Mouse (Mus musculus) liver, embryonic 12.5 days (tissue): ENCODE results near the gene Slc35g3. TPM values are rescaled to one million over a fixed set of nuclear protein-coding genes. Genes with fewer than 3 reads are reported as not detected.
"Not testable (repeated sequence)": the region's sequence is repeated elsewhere in the genome, so short reads cannot be mapped to it uniquely, and the experiment has no call there.

Source experiments
- ATAC-seq: fragments of 200-750 bp; cut with Nextera tagmentation; 2 replicates; pipeline ENCODE4 v1.8.0; 2017; ENCODE audit warnings: moderate number of reproducible peaks, mild to moderate bottlenecking, moderate library complexity
- H3K27ac ChIP-seq: fragments of 300-500 bp; sonication (generic); 2 replicates; pipeline ENCODE4 v1.5.1; 2016; ENCODE audit warnings: mild to moderate bottlenecking
- H3K27me3 ChIP-seq: fragments of 300-500 bp; sonication (generic); replicated peaks from 2 replicates; pipeline ENCODE4 v1.6.1; 2016; ENCODE audit warnings: mild to moderate bottlenecking, moderate library complexity
- H3K36me3 ChIP-seq: fragments of 300-500 bp; sonication (generic); 2 replicates; pipeline ENCODE4 v1.6.1; 2016; ENCODE audit warnings: mild to moderate bottlenecking, moderate library complexity
- H3K4me1 ChIP-seq: fragments of 300-500 bp; sonication (generic); 2 replicates; pipeline ENCODE4 v1.6.1; 2016
- H3K4me2 ChIP-seq: fragments of 300-500 bp; sonication (generic); 2 replicates; pipeline ENCODE4 v1.6.1; 2016; ENCODE audit warnings: mild to moderate bottlenecking, moderate library complexity
- H3K4me3 ChIP-seq: fragments of 300-500 bp; sonication (generic); 2 replicates; pipeline ENCODE4 v1.5.1; 2016; ENCODE audit warnings: mild to moderate bottlenecking, moderate library complexity
- H3K9ac ChIP-seq: fragments of 300-500 bp; sonication (generic); 2 replicates; pipeline ENCODE4 v1.6.1; 2016; ENCODE audit warnings: mild to moderate bottlenecking, moderate library complexity
- H3K9me3 ChIP-seq: fragments of 300-500 bp; sonication (generic); replicated peaks from 2 replicates; pipeline ENCODE4 v1.6.1; 2016; ENCODE audit warnings: mild to moderate bottlenecking, moderate library complexity
- WGBS: fragments of 180-500 bp; shearing (Covaris S2); methylation state at CpG from one replicate; pipeline ENCODE4 v1.1.7; 2016; ENCODE audit not compliant: insufficient replicate concordance; 5-methylcytosine and 5-hydroxymethylcytosine counted together
- polyA plus RNA-seq: library from polyadenylated mRNA; unstranded; fragments of >200 nt; fragmentation: Nextera tagmentation; extraction: Ambion mirVana; gene quantifications from 2 replicates; pipeline ENCODE4 v1.2.1, GENCODE M21; 2016

Slc35g3 gene
- polyA plus RNA-seq, 1 experiment from 2014 or later: not detected

DNA sequence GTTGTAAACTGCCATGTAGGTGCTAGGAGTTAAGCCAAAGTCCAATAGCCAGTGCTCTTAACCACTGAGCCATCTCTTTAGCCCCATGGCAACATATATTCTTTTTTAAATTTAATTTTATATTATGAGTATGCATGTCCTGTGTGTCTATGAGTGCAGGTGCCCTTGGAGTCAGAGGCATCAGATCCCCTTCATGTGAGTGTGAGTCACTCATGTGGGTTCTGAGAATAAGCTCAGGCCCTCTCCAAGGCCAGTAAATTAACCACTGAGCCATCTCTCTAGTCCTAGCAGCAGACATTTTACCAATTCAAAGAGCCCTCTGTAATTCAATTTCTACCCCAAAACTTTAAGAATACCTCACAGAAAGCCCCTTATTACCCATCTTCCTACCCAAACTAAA, 9.1 kb downstream of the Slc35g3 start:
- Histone ChIP-seq H3K9me3 (no peaks in the 10 kb centered on the region), H3K36me3 (peaks cover 40% of the 10 kb centered on the region), H3K4me1 (peaks cover 63% of the 10 kb centered on the region), H3K27me3 (no peaks in the 10 kb centered on the region), H3K4me3 (no peak overlapping the region), H3K9ac (peak overlapping the region; percentile 48; the same call in 1 of the 2 replicates), H3K4me2 (peak overlapping the region; percentile 46), H3K27ac (peak overlapping the region; percentile 36)
- no peak for ATAC-seq

DNA sequence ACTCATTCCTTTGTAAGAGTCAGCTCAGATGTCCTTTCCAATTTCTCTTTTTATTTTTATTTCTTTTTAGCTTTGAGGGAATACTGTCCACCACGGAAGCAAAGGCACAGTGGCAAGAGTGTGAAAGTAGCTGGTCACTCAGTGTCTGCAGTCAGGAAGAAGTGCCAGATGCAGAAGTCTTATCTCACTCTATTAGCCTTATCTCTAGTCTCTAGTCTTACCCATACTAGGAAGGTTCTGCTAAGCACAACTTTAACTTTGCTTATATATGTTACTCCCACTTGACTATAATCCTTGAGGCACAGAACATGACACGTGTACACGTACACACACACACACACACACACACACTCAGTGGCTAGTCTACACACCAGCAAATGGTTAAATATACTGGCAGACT, 10.1 kb downstream of the Slc35g3 start:
- ATAC-seq: peak; percentile 73
- Histone ChIP-seq H3K4me1 (peaks cover 55% of the 10 kb centered on the region), H3K9me3 (no peaks in the 10 kb centered on the region), H3K4me2 (peak overlapping the region; percentile 46), H3K9ac (no peak overlapping the region), H3K27me3 (no peaks in the 10 kb centered on the region), H3K4me3 (no peak overlapping the region), H3K27ac (peak overlapping the region; percentile 36; the same call in 1 of the 2 replicates), H3K36me3 (peaks cover 51% of the 10 kb centered on the region)
- WGBS: 21% methylated on average over 3 of the region's 3 CpGs

DNA sequence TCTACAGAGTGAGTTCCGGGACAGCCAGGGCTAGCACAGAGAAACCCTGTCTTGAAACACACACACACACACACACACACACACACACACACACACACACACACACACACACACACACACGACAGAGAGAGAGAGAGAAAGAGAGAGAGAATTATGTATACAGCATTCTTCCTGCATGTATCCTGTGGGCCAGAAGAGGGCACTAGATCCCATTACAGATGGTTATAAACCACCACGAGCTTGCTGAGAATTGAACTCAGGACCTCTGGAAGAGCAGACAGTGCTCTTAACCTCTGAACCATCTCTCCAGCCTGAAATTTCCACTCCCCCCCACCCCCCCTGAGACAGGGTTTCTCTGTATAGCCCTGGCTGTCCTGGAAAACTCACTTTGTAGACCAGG, 30.4 kb downstream of the Slc35g3 start:
- WGBS: 63% methylated on average over 2 of the region's 3 CpGs

DNA sequence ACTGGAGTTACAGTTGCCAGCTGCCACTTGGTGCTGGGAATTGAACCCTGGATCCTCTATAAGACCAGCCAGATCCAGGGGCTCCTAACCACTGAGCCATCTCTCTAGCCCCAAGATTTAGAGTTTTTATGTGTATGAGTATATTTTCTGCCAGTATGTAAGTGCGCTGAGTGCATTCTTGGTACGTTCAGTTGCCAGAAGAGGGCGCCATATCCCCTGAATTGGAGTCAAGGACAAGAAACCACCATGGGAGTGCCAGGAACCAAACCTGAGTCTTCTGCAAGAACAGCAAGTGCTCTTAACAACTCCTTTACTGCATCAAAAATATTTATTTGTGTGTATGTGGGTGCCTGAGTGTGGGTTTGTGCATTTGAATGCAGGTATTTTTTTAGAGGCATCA, 32.7 kb downstream of the Slc35g3 start:
- Histone ChIP-seq H3K4me3 (no peak overlapping the region), H3K27me3 (no peaks in the 10 kb centered on the region), H3K9ac (no peak overlapping the region), H3K9me3 (peaks cover 8% of the 10 kb centered on the region; the same call in 1 of the 2 replicates), H3K4me1 (peaks cover 8% of the 10 kb centered on the region), H3K27ac (no peak overlapping the region), H3K4me2 (no peak overlapping the region), H3K36me3 (peaks cover 7% of the 10 kb centered on the region)
- WGBS: 19% methylated on average over 3 of the region's 3 CpGs
- no peak for ATAC-seq

More for the DNA sequence above, 30.4 kb downstream of the Slc35g3 start:
- not testable (repeated sequence) for H3K27me3 ChIP-seq, H3K4me3 ChIP-seq, H3K9me3 ChIP-seq, H3K27ac ChIP-seq, H3K9ac ChIP-seq, H3K4me1 ChIP-seq, H3K4me2 ChIP-seq, ATAC-seq
- H3K36me3 ChIP-seq: peaks cover 31% of the 10 kb centered on the region

DNA sequence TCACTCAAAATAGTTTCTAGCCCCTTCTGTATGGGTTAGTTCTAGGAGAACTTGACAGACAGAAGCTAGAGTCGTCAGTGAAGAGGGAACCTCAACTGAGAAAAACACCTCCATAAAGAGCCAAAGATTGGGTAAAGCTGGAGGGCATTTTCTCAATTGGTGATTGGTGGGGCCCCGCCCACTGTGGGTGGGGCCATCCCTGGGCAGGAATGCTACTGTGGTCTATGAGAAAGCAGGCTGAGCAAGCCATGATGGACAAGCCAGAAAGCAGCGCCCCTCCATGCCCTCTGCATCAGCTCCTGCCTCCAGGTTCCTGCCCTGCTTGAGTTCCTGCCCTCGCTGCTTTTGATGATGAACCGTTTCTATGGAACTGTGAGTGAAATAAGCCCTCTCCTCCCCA, 35.8 kb downstream of the Slc35g3 start:
- Histone ChIP-seq H3K27ac (no peak overlapping the region), H3K4me1 (peaks cover 16% of the 10 kb centered on the region), H3K36me3 (no peaks in the 10 kb centered on the region), H3K9ac (no peak overlapping the region), H3K4me2 (no peak overlapping the region), H3K27me3 (no peaks in the 10 kb centered on the region), H3K4me3 (no peak overlapping the region), H3K9me3 (peaks cover 8% of the 10 kb centered on the region; the same call in 1 of the 2 replicates)
- 38% methylated on average over 5 of the region's 5 CpGs for WGBS
- ATAC-seq: no peak

DNA sequence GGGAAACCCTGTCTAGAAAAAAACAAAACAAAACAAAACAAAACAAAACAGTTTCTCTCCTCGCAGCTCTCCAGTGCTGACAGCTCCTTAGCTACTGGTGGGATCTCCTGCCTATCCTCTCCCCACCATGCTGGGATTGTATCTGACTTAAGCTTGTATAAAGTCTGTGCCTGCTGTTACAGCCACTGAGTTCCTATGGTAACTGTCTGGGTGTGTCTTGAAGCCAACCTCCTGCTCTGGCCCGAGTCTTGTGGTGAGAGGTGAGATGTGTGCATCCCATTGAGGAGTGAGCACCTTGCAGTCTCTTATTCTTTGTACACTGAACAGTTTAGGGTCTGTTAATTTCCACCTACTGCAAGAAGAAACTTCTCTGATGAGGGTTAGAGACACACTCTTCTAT, 38.7 kb downstream of the Slc35g3 start:
- Histone ChIP-seq H3K9me3 (peaks cover 8% of the 10 kb centered on the region; the same call in 1 of the 2 replicates), H3K27ac (no peak overlapping the region), H3K4me2 (no peak overlapping the region), H3K36me3 (no peaks in the 10 kb centered on the region), H3K9ac (no peak overlapping the region), H3K4me1 (peaks cover 32% of the 10 kb centered on the region), H3K4me3 (no peak overlapping the region), H3K27me3 (no peaks in the 10 kb centered on the region)
- no peak for ATAC-seq
- 39% methylated on average over 2 of the region's 2 CpGs for WGBS

DNA sequence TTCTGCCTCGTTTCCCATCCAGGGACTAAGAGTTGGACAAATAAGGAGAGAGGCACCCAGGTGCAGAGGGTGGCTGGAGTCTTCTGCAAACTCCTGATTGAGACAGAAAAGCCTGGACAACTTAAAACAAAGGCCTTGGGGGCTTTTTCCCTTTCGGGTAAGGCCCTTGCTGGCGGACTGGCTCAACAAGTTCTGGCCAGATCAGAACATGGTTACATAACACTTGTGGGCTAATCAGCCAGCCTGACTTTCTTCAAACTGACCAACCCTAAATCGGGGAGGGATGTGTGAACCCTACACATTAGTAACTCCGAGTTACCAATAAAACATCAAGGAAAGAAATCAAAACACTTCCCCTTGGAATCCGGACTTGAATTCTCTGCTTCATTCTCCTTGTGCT, 40.9 kb downstream of the Slc35g3 start:
- WGBS: 76% methylated on average over 6 of the region's 6 CpGs
- no peaks in the 10 kb centered on the region for H3K27me3 ChIP-seq
- H3K9me3 ChIP-seq: peaks cover 8% of the 10 kb centered on the region; the same call in 1 of the 2 replicates
- no peak overlapping the region for H3K9ac ChIP-seq
- H3K36me3 ChIP-seq: no peaks in the 10 kb centered on the region
- ATAC-seq: no peak
- H3K4me1 ChIP-seq: peaks cover 46% of the 10 kb centered on the region
- H3K4me3 ChIP-seq: no peak overlapping the region
- no peak overlapping the region for H3K4me2 ChIP-seq
- no peak overlapping the region for H3K27ac ChIP-seq

DNA sequence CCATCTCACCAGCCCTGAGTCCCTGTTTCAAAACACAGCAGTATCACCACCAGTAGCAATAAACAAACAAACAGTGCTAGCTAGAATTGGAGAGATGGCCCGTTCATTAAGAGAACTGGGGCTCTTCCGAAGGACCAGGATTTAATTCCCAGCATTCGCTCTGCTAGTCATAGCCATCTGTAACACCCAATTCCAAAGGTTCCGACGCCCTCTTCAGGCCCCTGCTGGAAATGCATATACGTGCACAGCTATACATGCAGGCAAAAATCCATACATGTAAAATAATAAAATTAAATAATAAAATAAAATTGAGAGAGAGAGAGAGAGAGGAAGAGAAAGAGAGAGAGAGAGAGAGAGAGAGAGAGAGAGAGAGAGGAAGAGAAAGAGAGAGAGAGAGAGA, 42.3 kb downstream of the Slc35g3 start:
- H3K27me3 ChIP-seq: no peaks in the 10 kb centered on the region
- no peak for ATAC-seq
- H3K36me3 ChIP-seq: no peaks in the 10 kb centered on the region
- H3K4me3 ChIP-seq: no peak overlapping the region
- 65% methylated on average over 6 of the region's 6 CpGs for WGBS
- peaks cover 50% of the 10 kb centered on the region for H3K4me1 ChIP-seq
- H3K27ac ChIP-seq: peak overlapping the region; percentile 78
- 0 out of 2 replicates have a peak, but pooled peaks cover 4% of the 10 kb centered on the region for H3K9me3 ChIP-seq
- peak overlapping the region; percentile 66; the same call in 1 of the 2 replicates for H3K9ac ChIP-seq
- no peak overlapping the region for H3K4me2 ChIP-seq

DNA sequence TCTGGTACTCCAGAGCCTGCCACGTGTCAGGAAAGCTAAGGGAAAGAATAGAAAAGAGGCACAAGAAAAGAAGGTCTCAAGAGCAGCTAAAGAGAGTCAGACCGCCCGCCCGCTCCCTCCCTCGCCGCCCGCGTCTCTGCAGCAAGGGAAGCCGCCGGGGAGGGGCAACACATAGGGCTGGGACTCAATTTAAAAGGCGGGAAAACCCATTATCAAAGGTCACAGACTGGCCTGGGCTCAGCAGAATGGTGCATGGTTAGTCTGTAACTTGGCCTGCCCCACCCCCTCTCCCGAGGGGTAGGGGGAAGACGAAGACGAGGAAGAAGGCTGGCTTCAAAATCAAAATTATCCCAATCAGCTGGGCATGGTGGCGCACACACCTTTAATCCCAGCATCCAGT, 43.1 kb downstream of the Slc35g3 start:
- 14% methylated on average over 15 of the region's 15 CpGs for WGBS

DNA sequence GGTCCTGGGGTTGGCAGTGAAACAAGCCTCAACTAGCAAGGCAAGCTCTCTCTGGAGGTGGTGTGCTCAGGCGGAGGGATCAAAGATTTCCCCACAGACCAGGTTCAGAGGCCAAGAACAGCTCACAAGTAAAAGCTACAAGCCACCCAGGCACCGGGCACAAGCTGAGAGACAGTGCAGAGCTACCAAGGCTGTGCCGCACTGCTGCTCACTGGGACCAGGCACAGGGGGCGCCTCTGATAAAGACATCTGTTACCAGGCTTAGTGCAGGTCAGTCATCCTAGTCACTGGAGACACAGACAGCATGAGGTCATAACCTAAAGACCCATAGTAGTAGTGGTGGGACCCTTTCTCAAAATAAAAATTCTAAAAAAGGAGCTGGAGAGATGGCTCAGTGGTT, 44.8 kb downstream of the Slc35g3 start:
- Histone ChIP-seq H3K9me3 (no peaks in the 10 kb centered on the region), H3K27me3 (no peaks in the 10 kb centered on the region), H3K4me3 (no peak overlapping the region), H3K36me3 (no peaks in the 10 kb centered on the region), H3K4me2 (no peak overlapping the region), H3K4me1 (peaks cover 42% of the 10 kb centered on the region), H3K9ac (no peak overlapping the region), H3K27ac (0 out of 2 replicates have a peak overlapping the region, but pooled peaks have one; percentile 33)
- 0 out of 2 replicates have a peak, but pooled peaks have one; percentile 9 for ATAC-seq
- WGBS: 60% methylated on average over 4 of the region's 4 CpGs

More for the DNA sequence above, 43.1 kb downstream of the Slc35g3 start:
- peaks cover 50% of the 10 kb centered on the region for H3K4me1 ChIP-seq
- H3K9me3 ChIP-seq: no peaks in the 10 kb centered on the region
- H3K4me3 ChIP-seq: peak overlapping the region; percentile 30
- H3K36me3 ChIP-seq: no peaks in the 10 kb centered on the region
- H3K9ac ChIP-seq: peak overlapping the region; percentile 66
- H3K4me2 ChIP-seq: peak overlapping the region; percentile 68
- ATAC-seq: peak; percentile 94
- no peaks in the 10 kb centered on the region for H3K27me3 ChIP-seq
- peak overlapping the region; percentile 78 for H3K27ac ChIP-seq

DNA sequence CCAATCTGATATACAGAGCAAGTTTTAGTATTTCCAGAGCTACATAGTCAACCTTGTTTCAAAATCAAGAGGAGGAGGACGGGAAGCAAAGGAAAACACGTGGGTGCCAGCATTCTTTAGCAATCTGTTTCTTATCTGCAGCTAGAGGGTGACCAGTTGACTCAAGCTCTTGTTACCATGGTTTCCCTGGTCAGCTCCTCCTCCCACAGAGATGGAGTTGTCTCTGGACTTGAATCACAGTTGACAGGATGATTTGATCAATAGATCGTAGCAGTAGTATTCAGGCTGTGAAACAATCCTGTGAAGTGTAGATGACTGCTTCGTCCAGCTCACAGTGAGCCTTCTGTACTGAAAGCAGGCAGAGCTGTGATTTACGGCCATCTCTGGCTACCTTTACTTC, 45.8 kb downstream of the Slc35g3 start:
- ATAC-seq: no peak
- Histone ChIP-seq H3K9ac (no peak overlapping the region), H3K4me1 (peaks cover 47% of the 10 kb centered on the region), H3K27me3 (no peaks in the 10 kb centered on the region), H3K27ac (0 out of 2 replicates have a peak overlapping the region, but pooled peaks have one; percentile 20), H3K36me3 (no peaks in the 10 kb centered on the region), H3K9me3 (no peaks in the 10 kb centered on the region), H3K4me3 (no peak overlapping the region), H3K4me2 (no peak overlapping the region)
- 32% methylated on average over 5 of the region's 5 CpGs for WGBS

DNA sequence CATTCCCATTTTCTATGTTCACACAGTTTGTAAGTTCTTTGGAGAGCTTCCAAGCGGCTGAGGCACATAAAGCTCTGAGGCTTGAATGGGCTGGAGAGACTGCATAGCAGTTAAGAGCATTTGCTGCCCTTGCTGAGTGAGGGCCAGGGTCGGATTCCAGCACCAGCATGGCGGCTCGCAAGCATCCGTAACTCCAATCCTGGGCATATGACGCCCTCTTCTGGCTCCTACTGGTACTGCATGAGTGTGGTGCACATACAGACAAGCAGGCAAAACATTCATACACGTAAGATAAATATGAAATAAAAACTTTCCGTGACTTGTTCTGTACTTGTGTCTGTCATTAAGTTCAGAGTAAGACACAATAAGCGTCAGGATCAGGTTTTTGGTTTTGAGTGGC, 46.3 kb downstream of the Slc35g3 start:
- Histone ChIP-seq H3K4me3 (no peak overlapping the region), H3K4me1 (peaks cover 51% of the 10 kb centered on the region), H3K9me3 (no peaks in the 10 kb centered on the region), H3K4me2 (no peak overlapping the region), H3K9ac (no peak overlapping the region), H3K27me3 (no peaks in the 10 kb centered on the region), H3K36me3 (no peaks in the 10 kb centered on the region), H3K27ac (peak overlapping the region; percentile 13; the same call in 1 of the 2 replicates)
- ATAC-seq: no peak
- 54% methylated on average over 9 of the region's 9 CpGs for WGBS
